Mouse (Mus musculus) adrenal gland, postnatal 25 days (tissue): ENCODE measurements around the gene Dxo. TPM values are rescaled to one million over a fixed set of nuclear protein-coding genes. Genes with fewer than 3 reads are reported as not detected.
A peak's percentile ranks its signal among the peaks of the same experiment; 100 is the strongest.
"Not testable (repeated sequence)": the region's sequence is repeated elsewhere in the genome, so short reads cannot be mapped to it uniquely, and the experiment has no call there.

Experiments used
- DNase-seq: peaks from one replicate; pipeline ENCODE4 v3.0.0; 2021; ENCODE audit warnings: mixed read lengths
- long read RNA-seq: library from polyadenylated mRNA; stranded (forward); transcript quantifications from one replicate; pipeline ENCODE4 v2.0.0, GENCODE M21; 2021
- total RNA-seq: library from RNA; stranded (reverse); gene quantifications from 2 replicates; pipeline ENCODE4 v1.2.3, GENCODE M21; 2021

Gene Dxo
- total RNA-seq = 54.8 and 65.0 TPM in 2 replicates
- long read RNA-seq, transcript Dxo-201 (7 exons, 1,519 nt) = minor isoform, 14 of 74 reads
- long read RNA-seq, transcript Dxo-211 (7 exons, 1,447 nt) = major isoform, 32 of 74 reads
- long read RNA-seq, partial matches to known transcripts = 15 of 74 reads
- long read RNA-seq, other reads (novel, unspliced or antisense) = 13 of 74 reads

DNA sequence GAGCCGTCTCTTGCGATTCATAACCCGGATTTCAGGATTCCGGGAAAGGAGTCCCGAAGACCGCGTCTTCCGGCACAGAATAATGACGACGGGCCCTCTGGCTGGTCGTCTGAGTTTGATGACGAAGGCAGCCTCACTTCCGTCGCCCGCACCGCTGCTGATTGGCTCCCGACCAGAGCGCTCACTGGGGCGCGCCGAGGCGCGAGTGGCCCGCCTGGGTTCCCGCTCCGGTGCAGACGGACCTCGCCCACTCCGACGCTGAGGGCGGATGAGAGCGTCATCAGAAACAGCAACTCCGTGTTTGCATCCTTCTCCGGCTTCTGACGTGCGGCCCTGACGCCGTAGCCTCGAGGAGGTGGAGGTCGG, at the start of gene Dxo, which contains the start of gene Stk19:
Gene Dxo, plus strand, starts transcription at position 164 of the 366 bp plus-strand sequence.
Gene Stk19, minus strand, starts transcription at position 90 of the 366 bp plus-strand sequence.
- DNase-seq = peak; percentile 96

DNA sequence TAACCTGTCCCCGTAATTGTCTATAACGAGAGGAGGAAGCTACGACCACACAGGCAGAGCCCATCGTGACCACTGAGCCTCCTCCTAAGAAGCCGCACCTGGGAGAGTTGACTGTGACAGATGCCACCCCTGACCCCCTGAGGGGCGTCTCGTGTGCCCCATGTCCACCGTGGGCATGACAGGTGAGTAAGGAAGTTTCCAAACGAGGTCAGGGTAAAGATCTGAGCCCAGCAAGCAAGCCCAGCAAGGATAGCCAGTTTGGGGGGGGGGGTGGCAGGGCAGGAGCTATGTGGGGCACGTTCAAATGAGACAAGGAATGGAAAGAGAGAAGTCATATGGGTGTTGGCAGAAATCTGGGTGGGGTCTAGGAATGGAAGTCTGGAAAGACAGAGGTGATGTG, 41.8 kb upstream of the Dxo start:
- no peak for DNase-seq

GRCm38 (mm10) chr17:34795633-34796032, 41.2 kb upstream of the Dxo start:
- DNase-seq = peak; percentile 77

GRCm38 (mm10) chr17:34796311-34797140, 40.3 kb upstream of the Dxo start:
- no peak for DNase-seq

GRCm38 (mm10) chr17:34797211-34797995, 39.4 kb upstream of the Dxo start:
- not testable (repeated sequence) for DNase-seq

DNA sequence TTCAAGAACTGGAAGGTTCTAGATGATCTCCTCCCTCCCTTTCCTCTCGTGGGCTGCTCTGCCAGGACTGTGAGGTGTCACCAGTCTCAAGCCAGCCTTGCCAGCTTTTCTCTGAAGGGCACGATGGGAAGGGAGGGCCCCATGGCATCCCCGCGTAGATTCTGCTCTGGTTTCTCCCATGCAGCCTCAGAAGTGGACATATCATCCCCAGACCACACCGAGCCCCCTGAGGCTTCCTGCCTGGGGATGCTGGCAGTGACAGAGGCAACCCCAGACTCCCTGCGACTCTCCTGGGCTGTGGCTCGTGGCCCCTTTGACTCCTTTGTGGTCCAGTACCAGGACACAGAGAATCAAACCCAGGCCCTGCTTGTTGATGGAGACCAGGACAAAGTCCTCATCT, 38.7 kb upstream of the Dxo start:
- peak; percentile 43 for DNase-seq

GRCm38 (mm10) chr17:34798866-34799530, 37.8 kb upstream of the Dxo start:
- DNase-seq = no peak

GRCm38 (mm10) chr17:34799531-34799925, 37.3 kb upstream of the Dxo start:
- no peak for DNase-seq

- DNase-seq = not testable (repeated sequence)
These were observed 36.0 kb upstream of the Dxo start for GRCm38 (mm10) chr17:34800781-34801305.

DNA sequence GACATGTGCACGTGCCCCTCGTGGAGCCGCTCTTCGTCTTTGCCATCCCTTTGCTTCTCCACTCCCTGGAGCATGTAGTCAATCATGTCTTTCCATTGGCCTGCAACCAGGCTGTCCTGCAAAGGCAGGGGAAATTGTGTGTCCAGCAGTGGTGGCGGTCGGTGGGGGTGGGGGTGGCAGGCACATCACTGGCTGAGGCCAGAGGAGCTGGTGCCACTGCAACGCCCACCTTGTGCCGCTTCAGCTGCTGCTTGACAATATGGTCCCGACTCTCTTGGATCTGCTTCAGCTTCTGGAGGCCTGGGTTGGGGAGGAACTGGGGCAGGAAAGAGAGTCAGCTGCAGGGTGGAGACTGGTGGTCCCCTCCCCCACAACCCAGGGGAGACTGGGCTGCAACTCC, 34.1 kb upstream of the Dxo start:
- not testable (repeated sequence) for DNase-seq

- not testable (repeated sequence) for DNase-seq
These were observed 33.5 kb upstream of the Dxo start for GRCm38 (mm10) chr17:34803367-34803766.

DNA sequence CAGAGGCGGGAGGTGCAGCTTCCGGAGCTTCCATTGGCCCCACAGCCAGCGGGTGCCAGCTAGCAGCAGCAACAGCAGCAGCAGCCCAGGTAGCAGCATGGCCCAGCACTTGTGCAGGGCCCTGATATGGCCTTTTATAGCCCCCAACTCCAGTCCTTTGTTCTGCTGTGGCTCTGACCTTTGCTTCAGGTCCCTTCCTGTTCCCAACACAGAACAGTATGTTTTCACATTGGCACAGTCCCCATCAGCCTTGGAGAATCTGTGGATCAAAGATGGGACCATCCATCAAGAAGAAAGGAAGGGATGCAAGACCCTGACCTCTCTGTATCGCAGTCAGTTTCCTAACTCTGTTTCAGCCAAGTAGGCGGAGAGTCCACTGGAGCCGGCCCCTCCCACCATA, 32.5 kb upstream of the Dxo start, which contains the start of gene Cyp21a1:
Gene Cyp21a1, minus strand, starts transcription at position 261 of the 400 bp plus-strand sequence.
- DNase-seq = peak; percentile 46

GRCm38 (mm10) chr17:34804871-34805562, 31.8 kb upstream of the Dxo start:
- DNase-seq = no peak

GRCm38 (mm10) chr17:34807176-34807575, 29.6 kb upstream of the Dxo start:
- DNase-seq = no peak

- no peak for DNase-seq
These were observed 28.1 kb upstream of the Dxo start for GRCm38 (mm10) chr17:34808599-34809205.

DNA sequence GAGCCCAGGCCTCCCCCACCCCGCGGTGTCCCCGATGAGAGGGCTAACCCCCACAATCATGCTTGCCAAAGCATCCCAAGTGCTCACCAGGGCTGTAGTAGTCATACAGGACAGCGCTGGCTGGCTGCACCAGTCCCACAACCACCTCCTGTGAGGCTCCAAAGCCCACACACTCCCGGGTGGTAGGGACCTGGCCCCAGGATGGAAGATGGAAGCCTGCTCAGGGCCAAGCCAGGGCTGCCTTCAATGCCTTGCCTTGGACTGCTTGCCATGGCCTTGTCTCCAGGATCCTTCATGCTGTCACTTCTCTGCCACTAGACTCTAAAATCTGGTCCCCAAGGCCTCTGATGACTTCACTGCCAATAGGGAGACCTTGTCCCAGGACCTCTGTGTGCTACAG, 26.4 kb upstream of the Dxo start:
- DNase-seq = not testable (repeated sequence)

- not testable (repeated sequence) for DNase-seq
These were observed 26.0 kb upstream of the Dxo start for GRCm38 (mm10) chr17:34810811-34811210.

DNA sequence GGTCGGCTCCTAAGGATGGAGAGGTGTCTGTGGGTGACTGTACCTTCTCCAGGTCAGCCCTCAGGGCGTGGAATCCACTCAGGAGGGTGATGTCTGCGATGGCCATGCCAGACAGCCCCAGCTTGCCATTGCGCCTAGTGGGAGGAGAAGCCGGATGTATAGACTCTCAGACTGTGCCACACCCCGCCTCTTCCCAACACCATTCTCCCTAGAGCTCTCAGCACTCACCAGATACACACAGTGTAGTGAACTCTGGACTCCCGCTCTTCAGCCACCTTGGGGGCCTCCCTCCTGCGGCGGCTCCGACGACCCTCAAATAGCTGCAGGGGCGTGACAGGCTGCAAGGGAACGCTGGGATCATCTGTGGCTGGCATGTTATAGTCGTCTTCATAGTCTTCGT, 25.5 kb upstream of the Dxo start:
- DNase-seq = no peak

DNA sequence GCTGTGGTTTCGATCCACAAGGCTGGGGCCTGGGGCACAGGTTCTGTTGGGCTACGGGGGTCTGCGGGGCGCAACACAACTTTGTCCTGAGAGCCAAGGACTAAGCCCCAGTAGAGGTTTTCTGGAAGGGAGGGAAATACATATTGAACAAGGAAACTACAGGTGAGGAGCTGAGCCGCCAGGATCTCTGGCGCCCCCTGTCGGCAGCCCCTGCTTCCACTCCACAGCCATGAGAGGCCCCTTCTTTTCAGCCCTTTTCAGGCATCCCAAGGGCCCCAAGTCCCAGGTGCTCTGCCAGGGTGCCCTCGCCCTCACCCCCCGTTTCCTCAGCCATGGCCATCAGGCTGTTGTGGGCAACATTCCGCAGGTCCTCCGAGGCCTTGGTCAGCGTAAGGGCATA, 23.1 kb upstream of the Dxo start:
- DNase-seq = peak; percentile 59

- DNase-seq = no peak
These were observed 21.9 kb upstream of the Dxo start for GRCm38 (mm10) chr17:34814818-34815370.

DNA sequence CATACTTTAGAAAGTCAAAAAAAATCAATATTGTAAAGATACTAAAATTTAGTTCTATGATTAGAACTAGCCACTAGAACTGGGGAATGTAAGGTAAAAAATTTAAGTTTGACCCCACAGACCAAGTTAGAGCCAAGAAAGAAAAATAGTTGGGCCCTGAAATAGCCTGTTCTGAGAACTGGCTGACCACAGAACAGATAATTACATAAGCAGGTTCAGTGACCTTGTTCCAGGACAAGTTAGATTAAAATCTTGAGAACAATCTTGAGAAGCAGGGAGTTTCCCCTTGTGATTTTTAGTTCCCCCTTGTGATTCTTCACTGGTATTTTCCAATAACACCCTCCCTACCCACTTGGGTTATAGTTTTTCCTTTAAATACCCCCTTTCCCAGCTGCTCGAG, 6.0 kb upstream of the Dxo start:
- not testable (repeated sequence) for DNase-seq
